Mouse (Mus musculus): Measurements from ENCODE around the gene Sall4.

The Sall4 gene

GRCm38 (mm10) chr2:168765065-168765681 is 2.6 kb downstream of the Sall4 start:
- POLR2A ChIA-PET, result interaction anchor here (0.5 to 16.7 kb wide), 65 partner anchors 8 to 551 kb away, joined by 3 to 246 read pairs (median 4); partner anchors contain the start of gene Atp9a (in 2 of the 4)
- CTCF ChIA-PET, result interaction anchor here (0.6 to 3.7 kb wide), 40 partner anchors 9 to 718 kb away, joined by 3 to 20 read pairs (median 4); partner anchors contain the start of gene Atp9a (in 2 of the 4)

- ChIA-PET POLR2A (interaction anchor here (0.5 to 16.7 kb wide), 74 partner anchors 8 to 1518 kb away, joined by 3 to 246 read pairs (median 5); partner anchors contain the start of gene Atp9a (in 2 of the 4)), CTCF (interaction anchor here (0.5 to 3.7 kb wide), 46 partner anchors 8 to 1376 kb away, joined by 3 to 20 read pairs (median 4); partner anchors contain the start of gene Atp9a (in 3 of the 4))
These were observed 3.3 kb downstream of the Sall4 start for GRCm38 (mm10) chr2:168764460-168764867.

GRCm38 (mm10) chr2:168763785-168764184 is 4.0 kb downstream of the Sall4 start:
- ChIA-PET CTCF (interaction anchor here (0.5 to 3.7 kb wide), 29 partner anchors 8 to 884 kb away, joined by 3 to 20 read pairs (median 4); partner anchors contain the start of gene Atp9a (in 3 of the 4)), POLR2A (interaction anchor here (0.6 to 16.7 kb wide), 59 partner anchors 8 to 1519 kb away, joined by 3 to 246 read pairs (median 5); partner anchors contain the start of gene Atp9a (in 2 of the 4))

GRCm38 (mm10) chr2:168762411-168762815 is 5.3 kb downstream of the Sall4 start:
- ChIA-PET POLR2A (interaction anchor here (0.5 to 16.7 kb wide), 30 partner anchors 8 to 661 kb away, joined by 3 to 246 read pairs (median 7); partner anchors contain the start of gene Atp9a (in 2 of the 4)), CTCF (interaction anchor here (0.5 to 3.7 kb wide), 16 partner anchors 11 to 244 kb away, joined by 3 to 20 read pairs (median 4); partner anchors contain the start of gene Atp9a (in 1 of the 4))

DNA sequence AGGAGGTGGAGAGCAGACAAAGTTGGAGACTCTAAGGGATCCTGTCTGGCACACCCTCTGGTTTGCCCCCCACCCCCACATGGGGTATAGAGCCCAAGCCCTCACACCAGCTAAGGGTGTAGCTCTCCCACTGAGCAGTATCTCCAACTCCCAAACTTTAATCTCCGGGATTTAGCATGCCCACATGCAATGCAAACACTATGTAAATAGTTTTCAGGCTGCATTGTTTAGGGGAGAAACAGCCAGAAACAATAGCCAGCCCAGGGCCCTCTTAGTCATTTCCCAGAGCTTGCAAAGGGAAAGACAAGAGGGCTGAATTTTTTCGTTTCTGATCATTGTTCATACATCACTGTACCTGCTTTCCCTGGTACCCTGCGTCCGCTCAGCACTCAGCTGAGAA is 5.8 kb downstream of the Sall4 start:
- CTCF ChIA-PET, result interaction anchor here in 3 of 4 experiments (0.6 to 3.7 kb wide), 10 partner anchors 11 to 652 kb away, joined by 3 to 11 read pairs (median 4); no protein-coding TSS in a partner anchor
- POLR2A ChIA-PET, result interaction anchor here in 3 of 4 experiments (0.5 to 16.7 kb wide), 22 partner anchors 9 to 231 kb away, joined by 3 to 246 read pairs (median 7); partner anchors contain the start of gene Atp9a (in 2 of the 3)

DNA sequence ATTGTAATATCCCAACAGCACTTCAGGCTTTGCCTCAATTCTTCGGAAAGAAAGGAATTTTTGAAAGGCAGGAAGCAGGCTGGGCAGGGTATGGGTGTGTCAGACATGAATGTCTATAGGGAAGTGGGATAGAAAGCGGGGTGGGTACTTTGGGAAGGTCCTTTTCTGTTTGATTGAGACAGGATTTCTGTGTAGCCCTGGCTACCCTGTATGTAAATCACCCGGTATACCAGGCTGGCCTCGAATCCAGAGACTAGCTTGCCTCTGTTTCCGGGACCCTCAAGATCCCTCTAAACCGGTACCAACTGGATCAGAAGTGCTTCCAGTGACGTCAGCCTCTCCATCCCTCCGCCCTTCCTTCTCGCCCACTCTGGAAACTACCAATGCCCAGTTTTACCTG is 6.6 kb downstream of the Sall4 start:
- ChIA-PET CTCF (interaction anchor here (0.5 to 2.2 kb wide), 10 partner anchors 10 to 652 kb away, joined by 3 to 5 read pairs (median 4); partner anchors contain the start of gene Atp9a (in 1 of the 4)), POLR2A (interaction anchor here (0.5 to 16.7 kb wide), 31 partner anchors 8 to 1445 kb away, joined by 3 to 246 read pairs (median 4); partner anchors contain the start of gene Atp9a (in 2 of the 4))

DNA sequence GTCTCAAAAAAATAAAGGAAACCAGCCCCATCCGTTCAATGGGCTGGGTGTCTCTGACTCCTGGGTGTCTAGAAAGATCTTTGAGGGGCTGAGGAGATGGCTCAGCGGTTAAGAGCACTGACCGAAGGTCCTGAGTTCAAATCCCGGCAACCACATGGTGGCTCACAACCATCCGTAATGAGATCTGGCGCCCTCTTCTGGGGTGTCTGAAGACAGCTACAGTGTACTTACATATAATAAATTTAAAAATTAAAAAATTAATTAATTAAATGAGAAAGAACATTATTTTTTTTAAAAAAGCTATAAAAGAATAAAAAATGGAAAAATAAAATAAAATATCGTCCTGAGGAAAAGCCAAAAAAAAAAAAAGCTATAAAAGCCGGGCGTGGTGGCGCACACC is 23.3 kb downstream of the Sall4 start:
- POLR2A ChIA-PET, result interaction anchor here (0.5 to 9.7 kb wide), 30 partner anchors 10 to 545 kb away, joined by 3 to 246 read pairs (median 5); partner anchors contain the start of gene Sall4 (in 3 of the 4)

GRCm38 (mm10) chr2:168742649-168743048 is 25.1 kb downstream of the Sall4 start:
- CTCF ChIA-PET, result interaction anchor here (0.5 to 3.9 kb wide), 93 partner anchors 8 to 1567 kb away, joined by 3 to 28 read pairs (median 4); partner anchors contain the start of gene Sall4 (in 1 of the 4)
- POLR2A ChIA-PET, result interaction anchor here (0.5 to 9.7 kb wide), 38 partner anchors 8 to 899 kb away, joined by 3 to 246 read pairs (median 4); partner anchors contain the start of gene Sall4 (in 1 of the 4)

More for the DNA sequence above, 23.3 kb downstream of the Sall4 start:
- CTCF ChIA-PET, result interaction anchor here (0.6 to 3.9 kb wide), 37 partner anchors 8 to 1923 kb away, joined by 3 to 18 read pairs (median 4); no protein-coding TSS in a partner anchor

- ChIA-PET CTCF (interaction anchor here (0.5 to 3.9 kb wide), 93 partner anchors 8 to 1566 kb away, joined by 3 to 28 read pairs (median 4); partner anchors contain the start of gene Sall4 (in 1 of the 4)), POLR2A (interaction anchor here (0.6 to 9.7 kb wide), 33 partner anchors 8 to 611 kb away, joined by 3 to 246 read pairs (median 4); partner anchors contain the start of gene Sall4 (in 1 of the 4))
These were observed 25.6 kb downstream of the Sall4 start, which contains the start of gene Atp9a for GRCm38 (mm10) chr2:168742059-168742627. Gene Atp9a, minus strand, starts transcription at chr2:168742409.

DNA sequence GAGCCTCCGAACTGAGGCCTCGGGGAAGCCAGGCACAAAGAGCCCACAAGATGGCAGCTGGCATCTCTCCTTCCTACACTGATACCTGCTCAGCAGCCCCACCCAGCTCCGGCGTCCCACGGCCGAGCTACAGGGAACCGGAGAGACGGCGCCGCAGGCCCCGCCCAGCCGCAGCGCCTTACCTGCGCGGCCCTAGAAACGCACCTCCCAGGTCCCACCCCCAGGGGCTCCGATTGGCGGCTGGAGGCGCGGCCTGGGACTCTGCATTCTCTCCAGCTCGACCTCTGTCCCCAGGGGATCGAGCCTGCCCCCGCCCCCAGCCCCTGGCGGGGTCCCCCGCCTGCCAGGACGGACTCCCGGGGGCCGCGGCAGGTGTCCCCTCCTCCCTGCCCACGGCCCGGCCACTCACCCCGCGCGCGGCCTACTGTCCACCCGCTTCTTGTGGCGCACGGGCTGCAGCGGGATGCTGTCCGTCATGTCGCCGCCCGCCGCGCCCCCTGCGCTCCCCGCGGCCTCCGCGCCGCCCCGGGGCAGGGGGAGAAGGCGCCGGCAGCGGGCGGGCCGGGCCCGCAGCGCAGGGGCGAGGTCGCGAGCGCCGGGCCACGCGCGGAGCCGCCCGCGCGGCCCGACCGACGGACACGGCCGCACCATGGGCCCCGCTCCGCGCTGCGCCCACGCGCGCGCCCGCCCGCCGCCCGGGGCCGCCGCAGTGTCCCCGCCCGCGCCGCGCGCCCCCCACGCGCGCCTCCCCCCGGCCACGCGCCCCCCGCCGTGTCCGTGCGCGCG is 26.3 kb downstream of the Sall4 start:
- ChIA-PET POLR2A (interaction anchor here (0.6 to 9.7 kb wide), 31 partner anchors 8 to 621 kb away, joined by 3 to 246 read pairs (median 4); partner anchors contain the start of gene Sall4 (in 2 of the 4)), CTCF (interaction anchor here (0.5 to 3.9 kb wide), 54 partner anchors 7 to 419 kb away, joined by 3 to 28 read pairs (median 4); no protein-coding TSS in a partner anchor)

DNA sequence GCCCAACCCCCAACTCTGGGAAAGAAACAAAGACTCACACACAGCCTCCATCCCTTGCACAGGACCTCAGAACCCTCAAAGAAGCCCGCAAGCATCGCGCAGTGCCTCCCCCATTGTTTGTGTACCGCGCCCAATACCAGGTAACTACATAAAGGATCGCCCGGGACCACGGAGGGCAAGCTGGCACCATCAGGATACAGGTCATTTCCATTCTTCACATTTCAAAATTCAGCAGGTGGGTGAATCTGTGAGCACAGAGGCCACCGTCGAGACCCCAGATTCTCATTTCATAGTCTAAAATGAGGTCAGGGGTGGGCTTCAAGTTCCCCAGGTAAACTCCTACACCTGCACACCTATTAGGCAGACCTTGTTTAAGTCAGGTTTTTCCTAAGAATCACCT is 27.2 kb downstream of the Sall4 start:
- CTCF ChIA-PET, result interaction anchor here in 3 of 4 experiments (0.5 to 2.8 kb wide), 14 partner anchors 27 to 164 kb away, joined by 3 to 18 read pairs (median 4); no protein-coding TSS in a partner anchor
- POLR2A ChIA-PET, result interaction anchor here (0.5 to 9.7 kb wide), 12 partner anchors 10 to 941 kb away, joined by 3 to 246 read pairs (median 3); partner anchors contain the start of gene Sall4 (in 2 of the 4)

DNA sequence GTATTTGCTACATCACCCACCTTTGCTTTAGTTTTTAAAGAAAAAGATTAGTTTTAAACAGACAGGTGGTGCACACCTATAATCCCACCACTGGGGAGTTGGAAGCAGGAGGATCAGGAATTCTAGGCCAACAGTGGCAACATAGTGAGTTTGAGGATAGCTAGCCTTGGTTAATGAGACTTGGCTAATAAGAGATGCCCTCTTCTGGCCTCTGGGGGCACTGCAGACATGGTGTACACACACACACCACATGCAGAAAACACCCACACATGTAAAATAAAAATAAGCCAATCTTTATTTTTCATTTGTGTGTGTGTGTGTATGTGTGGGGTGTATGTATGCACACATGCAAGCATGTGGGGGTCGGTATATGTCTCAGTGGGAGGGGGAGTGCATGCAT is 28.9 kb downstream of the Sall4 start:
- CTCF ChIA-PET, result interaction anchor here (0.5 to 1.5 kb wide), 24 partner anchors 8 to 568 kb away, joined by 3 to 9 read pairs (median 3); no protein-coding TSS in a partner anchor
- POLR2A ChIA-PET, result interaction anchor here in 3 of 4 experiments (0.6 to 9.7 kb wide), 8 partner anchors 9 to 324 kb away, joined by 3 to 246 read pairs (median 4); no protein-coding TSS in a partner anchor

- CTCF ChIA-PET, result interaction anchor here in 2 of 4 experiments (0.7 to 0.8 kb wide), 2 partner anchors 46 to 78 kb away, joined by 3 to 4 read pairs; no protein-coding TSS in a partner anchor
- POLR2A ChIA-PET, result interaction anchor here in 1 of 4 experiments (2.0 to 2.4 kb wide), 2 partner anchors 23 to 27 kb away, joined by 5 to 7 read pairs; no protein-coding TSS in a partner anchor
These were observed 29.9 kb downstream of the Sall4 start for GRCm38 (mm10) chr2:168737878-168738277.

GRCm38 (mm10) chr2:168734023-168734422 is 33.7 kb downstream of the Sall4 start:
- ChIA-PET CTCF (interaction anchor here (0.5 to 1.7 kb wide), 10 partner anchors 8 to 148 kb away, joined by 3 to 7 read pairs (median 4); partner anchors contain the start of gene Atp9a (in 2 of the 4)), POLR2A (interaction anchor here in 3 of 4 experiments (0.5 to 2.1 kb wide), 32 partner anchors 9 to 1491 kb away, joined by 3 to 9 read pairs (median 4); partner anchors contain the start of genes Atp9a (in 1 of the 3) and Sall4 (in 1 of the 3))

DNA sequence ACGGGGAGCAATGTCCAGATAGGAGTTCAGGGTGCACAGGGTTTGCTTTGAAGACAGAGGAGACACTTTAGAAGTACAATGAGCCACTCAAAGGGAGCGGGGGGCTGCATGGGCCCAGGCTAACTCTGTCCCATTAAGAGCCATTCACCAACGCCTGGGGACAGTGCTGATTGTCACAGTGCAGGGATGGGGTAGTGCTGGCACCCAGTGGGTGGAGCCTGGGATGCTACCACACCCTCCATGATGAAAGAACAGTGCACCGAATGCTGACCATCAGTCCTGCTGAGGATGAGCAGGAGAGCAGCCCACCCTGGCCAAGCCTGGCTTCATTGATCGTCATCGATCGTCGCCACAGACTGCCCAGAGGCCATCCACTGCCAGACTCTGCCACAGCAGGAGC is 36.5 kb downstream of the Sall4 start:
- POLR2A ChIA-PET, result interaction anchor here in 2 of 4 experiments (0.8 to 2.4 kb wide), 11 partner anchors 10 to 68 kb away, joined by 3 to 7 read pairs (median 3); partner anchors contain the start of gene Atp9a (in 1 of the 2)
- CTCF ChIA-PET, result interaction anchor here in 3 of 4 experiments (0.6 to 2.9 kb wide), 10 partner anchors 8 to 731 kb away, joined by 3 to 28 read pairs (median 4); partner anchors contain the start of gene Atp9a (in 1 of the 3)

DNA sequence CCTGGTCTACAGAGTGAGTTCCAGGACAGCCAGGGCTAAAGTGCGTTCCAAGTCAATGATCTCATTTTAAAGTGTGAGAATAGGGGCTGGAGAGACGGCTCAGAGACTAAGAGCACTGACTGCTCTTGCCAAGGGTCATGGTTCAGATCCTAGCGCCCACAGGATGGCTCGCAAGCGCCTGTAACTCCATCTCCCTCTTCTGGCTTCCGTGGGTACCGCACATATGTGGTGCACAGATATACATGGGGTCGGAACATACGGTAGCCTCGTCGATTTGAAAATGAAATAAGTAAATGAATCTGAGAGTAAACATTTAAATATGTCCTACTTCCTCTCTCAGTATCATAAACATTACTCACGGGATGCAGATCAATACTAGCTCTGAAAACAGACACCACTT is 38.0 kb downstream of the Sall4 start:
- POLR2A ChIA-PET, result interaction anchor here in 3 of 4 experiments (0.6 to 2.4 kb wide), 9 partner anchors 9 to 129 kb away, joined by 3 to 7 read pairs (median 4); no protein-coding TSS in a partner anchor
- CTCF ChIA-PET, result interaction anchor here (0.5 to 2.9 kb wide), 17 partner anchors 9 to 279 kb away, joined by 3 to 28 read pairs (median 3); partner anchors contain the start of gene Atp9a (in 1 of the 4)

All from embryonic stem cell, embryonic (primary cell).